Mouse (Mus musculus) thymus, adult 2 months (tissue): Measurements from ENCODE around the gene Rab5c. TPM values are rescaled to one million over a fixed set of nuclear protein-coding genes. Genes with fewer than 3 reads are reported as not detected.

Experiments
- DNase-seq: peaks from one replicate; pipeline ENCODE4 v3.0.0; 2021
- H3K27ac ChIP-seq: fragments of 200-500 bp; 2 replicates; pipeline ENCODE4 v1.5.1; 2012; ENCODE audit warnings: low read length, control low read depth; ENCODE audit not compliant: control insufficient read depth, insufficient read depth
- H3K27me3 ChIP-seq: fragments of 200-500 bp; 2 replicates; pipeline ENCODE4 v1.6.1; 2012; ENCODE audit warnings: mild to moderate bottlenecking, low read length, moderate library complexity, mixed read lengths; ENCODE audit not compliant: control insufficient read depth, insufficient read depth
- H3K36me3 ChIP-seq: fragments of 200-500 bp; 2 replicates; pipeline ENCODE4 v1.6.1; 2012; ENCODE audit warnings: mild to moderate bottlenecking, low read length, moderate library complexity; ENCODE audit not compliant: control insufficient read depth, insufficient read depth
- H3K4me1 ChIP-seq: fragments of 200-500 bp; replicated peaks from 2 replicates; pipeline ENCODE4 v1.6.1; 2012; ENCODE audit warnings: low read length; ENCODE audit not compliant: control insufficient read depth, insufficient read depth
- H3K4me3 ChIP-seq: fragments of 200-500 bp; 2 replicates; pipeline ENCODE4 v1.5.1; 2012; ENCODE audit warnings: mild to moderate bottlenecking, low read length, control low read depth, moderate library complexity; ENCODE audit not compliant: control insufficient read depth, insufficient read depth
- CTCF ChIP-seq: fragments of 200-500 bp; IDR thresholded peaks from 2 replicates; pipeline ENCODE4 v1.5.1; 2012; ENCODE audit warnings: mild to moderate bottlenecking, control low read depth, low read length, moderate library complexity, borderline replicate concordance; ENCODE audit not compliant: control insufficient read depth, poor library complexity, insufficient read depth; ENCODE audit errors: extremely low read depth
- POLR2A ChIP-seq: fragments of 200-500 bp; IDR thresholded peaks from 2 replicates; pipeline ENCODE4 v1.6.1; 2012; ENCODE audit warnings: mild to moderate bottlenecking, low read length, control low read depth, moderate library complexity; ENCODE audit not compliant: control insufficient read depth, poor library complexity, insufficient read depth; ENCODE audit errors: extremely low read depth
- WGBS: fragments of 180-500 bp; shearing (Covaris S2); methylation state at CpG from one replicate; pipeline ENCODE4 v1.1.7; 2018; 5-methylcytosine and 5-hydroxymethylcytosine counted together
- polyA plus RNA-seq: library from polyadenylated mRNA; depleted of rRNA; stranded (reverse); fragments of >200 nt; gene quantifications from 2 replicates; pipeline ENCODE4 v1.2.3, GENCODE M21; 2012

Rab5c gene
- polyA plus RNA-seq, 1 experiment, result 290 TPM

DNA sequence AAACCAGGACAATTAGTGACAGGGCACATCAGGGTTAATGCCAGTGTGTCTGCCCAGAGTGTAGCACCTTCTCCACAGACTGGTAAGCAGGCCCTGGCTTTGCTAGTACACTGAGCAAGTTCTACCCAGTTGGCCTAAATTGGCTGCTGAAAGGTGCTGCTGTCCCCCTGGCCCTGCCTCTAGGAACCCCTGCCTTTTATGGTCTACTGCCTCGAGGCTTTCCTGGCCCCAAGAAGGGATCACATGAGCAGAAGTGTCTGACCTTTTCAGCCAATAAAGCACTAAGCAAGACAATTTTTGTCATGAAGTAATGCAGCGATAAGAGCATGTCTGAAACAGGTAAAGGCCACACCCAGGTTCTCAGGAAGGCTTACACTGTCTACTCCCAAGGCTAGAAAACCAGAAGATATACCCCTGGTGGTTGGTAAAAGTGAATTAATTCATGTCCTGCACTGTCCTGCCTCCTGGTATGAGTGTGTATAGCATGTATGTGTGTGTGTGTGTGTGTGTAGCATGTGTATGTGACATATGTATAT, 15.5 kb downstream of the Rab5c start:
- Histone ChIP-seq H3K4me3 (no peak overlapping the region), H3K27ac (0 out of 2 replicates have a peak overlapping the region, but pooled peaks have one; percentile 13), H3K36me3 (peaks cover 21% of the 10 kb centered on the region), H3K27me3 (no peaks in the 10 kb centered on the region), H3K4me1 (peaks cover 37% of the 10 kb centered on the region)
- no peak for DNase-seq
- TF ChIP-seq CTCF (no peak), POLR2A (no peak)
- WGBS, result 52% methylated on average over 2 of the region's 2 CpGs

DNA sequence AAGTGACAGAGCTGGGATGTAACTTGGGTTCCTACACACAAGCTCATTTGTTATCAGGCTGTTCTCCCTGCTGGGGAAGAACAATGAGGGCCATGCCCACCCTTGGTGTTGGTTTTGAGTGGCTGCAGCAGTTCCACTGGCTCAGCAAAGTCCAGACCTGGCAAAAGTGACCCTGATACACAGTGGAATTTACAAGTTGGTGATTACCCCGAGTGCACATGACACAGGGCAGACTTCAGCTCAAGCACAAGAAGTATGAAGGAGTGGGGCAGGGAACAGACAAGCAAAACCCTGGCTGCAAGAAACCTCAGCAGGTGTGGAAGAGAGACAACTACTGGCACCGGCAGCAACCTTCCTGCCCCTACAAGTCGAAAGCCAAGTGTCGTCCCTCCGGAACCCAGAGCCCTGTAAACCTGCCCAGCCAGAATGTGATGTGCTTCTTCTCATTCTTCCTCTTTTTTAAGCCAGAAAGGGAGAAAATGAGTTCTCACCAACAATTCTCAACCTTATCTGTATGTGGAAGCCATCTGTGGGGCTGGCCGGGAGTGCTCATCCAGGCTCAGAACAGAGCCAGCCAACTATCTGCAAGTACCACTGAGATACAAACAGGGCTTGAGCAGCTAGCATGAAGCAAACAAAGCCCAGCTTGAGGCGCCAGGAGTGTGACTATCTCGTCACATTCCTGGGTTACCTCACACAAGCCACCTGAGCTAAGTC, 16.1 kb downstream of the Rab5c start:
- TF ChIP-seq POLR2A (no peak), CTCF (no peak)
- 25% methylated on average over 8 of the region's 8 CpGs for WGBS
- peaks cover 37% of the 10 kb centered on the region for H3K4me1 ChIP-seq
- peaks cover 25% of the 10 kb centered on the region for H3K36me3 ChIP-seq
- peak overlapping the region; percentile 19; the same call in 1 of the 2 replicates for H3K27ac ChIP-seq
- DNase-seq, result no peak
- no peaks in the 10 kb centered on the region for H3K27me3 ChIP-seq
- H3K4me3 ChIP-seq, result no peak overlapping the region

DNA sequence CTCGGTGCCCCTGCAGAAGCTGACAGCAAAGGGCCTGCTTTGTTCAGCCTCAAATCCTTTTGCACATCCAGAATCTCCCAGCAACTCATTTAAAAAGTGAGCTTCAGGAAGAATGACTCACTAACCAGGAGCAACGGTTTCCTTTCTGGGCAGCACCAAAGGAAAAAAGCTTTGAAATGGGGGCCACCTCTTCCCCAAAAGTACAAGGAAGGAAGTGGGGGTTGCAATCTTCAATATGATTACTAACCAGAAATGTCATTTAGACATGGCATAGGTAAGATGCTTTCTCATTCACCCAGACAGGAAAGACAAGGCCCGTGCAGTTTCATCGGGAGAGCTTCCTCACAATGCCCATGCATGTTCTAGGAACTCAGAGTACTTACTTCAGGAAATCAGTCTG, 16.8 kb downstream of the Rab5c start:
- no peak overlapping the region for H3K4me3 ChIP-seq
- H3K36me3 ChIP-seq, result peaks cover 30% of the 10 kb centered on the region
- no peak for DNase-seq
- H3K4me1 ChIP-seq, result peaks cover 37% of the 10 kb centered on the region
- 8% methylated on average over 4 of the region's 4 CpGs for WGBS
- H3K27me3 ChIP-seq, result no peaks in the 10 kb centered on the region
- no peak overlapping the region for H3K27ac ChIP-seq
- TF ChIP-seq POLR2A (no peak), CTCF (no peak)

DNA sequence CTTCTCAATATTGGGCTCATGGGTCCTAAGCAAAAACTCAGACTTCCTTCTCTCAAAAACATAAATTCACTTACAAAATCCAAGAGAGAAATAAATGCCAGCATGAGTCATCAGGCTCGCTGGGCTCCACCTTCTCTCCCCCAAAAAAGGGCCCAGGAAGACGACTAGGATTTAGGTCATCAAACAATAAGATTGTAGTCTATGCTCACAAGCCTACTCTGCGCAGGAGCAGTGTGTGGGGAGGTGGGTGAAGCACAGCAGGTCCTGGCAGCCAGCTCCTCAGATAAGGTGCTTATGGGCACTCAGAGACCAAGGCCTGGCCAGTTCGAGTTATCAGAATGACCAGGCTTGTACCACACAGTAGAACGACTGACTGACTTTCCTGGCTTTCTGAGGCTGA, 17.7 kb downstream of the Rab5c start:
- TF ChIP-seq POLR2A (no peak), CTCF (no peak)
- Histone ChIP-seq H3K27me3 (no peaks in the 10 kb centered on the region), H3K4me1 (peaks cover 35% of the 10 kb centered on the region), H3K4me3 (no peak overlapping the region), H3K27ac (no peak overlapping the region), H3K36me3 (peaks cover 36% of the 10 kb centered on the region)
- DNase-seq, result no peak
- WGBS, result 54% methylated on average over 5 of the region's 5 CpGs

DNA sequence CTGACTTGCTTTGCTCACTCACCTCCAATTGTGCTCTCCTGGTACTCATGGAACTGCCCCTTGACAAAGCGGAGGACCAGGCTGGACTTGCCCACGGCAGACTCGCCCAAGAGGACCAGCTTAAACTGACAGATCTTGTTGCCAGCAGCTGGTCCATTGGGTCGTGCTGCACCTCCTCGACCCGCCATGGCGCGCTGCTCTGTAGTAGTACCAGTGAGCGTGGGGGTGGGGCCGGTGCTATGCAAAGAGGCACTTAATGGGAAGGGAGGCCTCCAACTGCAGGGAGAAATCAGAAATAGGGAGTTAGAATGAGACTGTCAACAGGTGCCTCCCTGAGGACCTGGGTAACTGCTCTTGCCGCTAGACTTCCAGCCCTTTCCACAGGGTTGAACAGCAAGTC, 18.1 kb downstream of the Rab5c start:
- Histone ChIP-seq H3K27ac (no peak overlapping the region), H3K27me3 (no peaks in the 10 kb centered on the region), H3K4me3 (no peak overlapping the region), H3K36me3 (peaks cover 39% of the 10 kb centered on the region), H3K4me1 (peaks cover 31% of the 10 kb centered on the region)
- no peak for DNase-seq
- 91% methylated on average over 11 of the region's 11 CpGs for WGBS
- TF ChIP-seq POLR2A (no peak), CTCF (no peak)

DNA sequence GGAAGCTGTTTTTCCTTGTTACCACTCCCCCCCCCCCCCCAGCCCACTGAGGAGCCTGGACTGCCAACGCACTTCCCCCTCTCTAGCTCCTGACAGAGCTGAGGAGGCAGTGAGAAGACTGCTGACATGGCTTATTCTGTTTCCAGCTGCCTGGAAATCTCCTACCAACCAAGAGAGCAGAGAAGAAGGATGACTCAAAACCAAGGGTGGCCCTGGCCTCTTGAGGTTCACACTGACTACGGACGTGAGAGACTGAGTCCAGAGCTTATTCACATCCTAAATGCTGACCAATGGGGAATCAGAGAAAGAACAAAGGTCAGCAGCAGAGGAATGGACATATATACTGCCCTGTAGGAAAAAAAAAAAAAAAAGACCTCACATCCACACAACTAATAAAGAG, 18.7 kb downstream of the Rab5c start:
- H3K27ac ChIP-seq, result no peak overlapping the region
- DNase-seq, result no peak
- peaks cover 39% of the 10 kb centered on the region for H3K36me3 ChIP-seq

More for the DNA sequence above, 18.7 kb downstream of the Rab5c start:
- TF ChIP-seq POLR2A (no peak), CTCF (no peak)
- Histone ChIP-seq H3K27me3 (no peaks in the 10 kb centered on the region), H3K4me3 (no peak overlapping the region), H3K4me1 (peaks cover 28% of the 10 kb centered on the region)
- 90% methylated on average over 3 of the region's 3 CpGs for WGBS
